Mouse (Mus musculus) kidney, embryonic 14.5 days (tissue): Measurements from ENCODE around the gene Tenm4. TPM values are rescaled to one million over a fixed set of nuclear protein-coding genes. Genes with fewer than 3 reads are reported as not detected.

Experiments used
- ATAC-seq: fragments of 200-750 bp; cut with Nextera tagmentation; 2 replicates; pipeline ENCODE4 v1.8.0; 2017; ENCODE audit warnings: moderate number of reproducible peaks, mild to moderate bottlenecking, moderate TSS enrichment, moderate library complexity; ENCODE audit not compliant: low FRiP score, low TSS enrichment
- H3K27ac ChIP-seq: fragments of 300-500 bp; sonication (generic); 2 replicates; pipeline ENCODE4 v1.5.1; 2014; ENCODE audit warnings: low read depth, mild to moderate bottlenecking, low read length, moderate library complexity, mixed read lengths
- H3K27me3 ChIP-seq: fragments of 300-500 bp; sonication (generic); 2 replicates; pipeline ENCODE4 v1.6.1; 2014; ENCODE audit warnings: mild to moderate bottlenecking, low read length; ENCODE audit not compliant: control insufficient read depth, insufficient read depth
- H3K36me3 ChIP-seq: fragments of 300-500 bp; sonication (generic); 2 replicates; pipeline ENCODE4 v1.6.1; 2014; ENCODE audit warnings: low read length, mixed read lengths; ENCODE audit not compliant: control insufficient read depth, insufficient read depth
- H3K4me1 ChIP-seq: fragments of 300-500 bp; sonication (generic); 2 replicates; pipeline ENCODE4 v1.6.1; 2014; ENCODE audit warnings: low read length, mixed read lengths; ENCODE audit not compliant: control insufficient read depth, insufficient read depth
- H3K4me2 ChIP-seq: fragments of 300-500 bp; sonication (generic); replicated peaks from 2 replicates; pipeline ENCODE4 v1.6.1; 2014; ENCODE audit warnings: low read depth, mild to moderate bottlenecking, low read length
- H3K4me3 ChIP-seq: fragments of 300-500 bp; sonication (generic); 2 replicates; pipeline ENCODE4 v1.5.1; 2014; ENCODE audit warnings: mild to moderate bottlenecking, low read length
- H3K9ac ChIP-seq: fragments of 300-500 bp; sonication (generic); 2 replicates; pipeline ENCODE4 v1.6.1; 2014; ENCODE audit warnings: low read depth, mild to moderate bottlenecking, low read length, moderate library complexity
- H3K9me3 ChIP-seq: fragments of 300-500 bp; sonication (generic); 2 replicates; pipeline ENCODE4 v1.6.1; 2016; ENCODE audit warnings: low read length; ENCODE audit not compliant: control insufficient read depth
- WGBS: fragments of 180-500 bp; shearing (Covaris S2); extraction: QIAGEN DNeasy Blood & Tissue Kit; methylation state at CpG from one replicate; pipeline ENCODE4 v1.1.7; 2014; 5-methylcytosine and 5-hydroxymethylcytosine counted together
- polyA plus RNA-seq: library from polyadenylated mRNA; unstranded; fragments of >200 nt; fragmentation: Nextera tagmentation; extraction: Ambion mirVana; gene quantifications from 2 replicates; pipeline ENCODE4 v1.2.1, GENCODE M21; 2014

Tenm4 gene
- polyA plus RNA-seq, 1 experiment from 2014 or later: 51.0 TPM

DNA sequence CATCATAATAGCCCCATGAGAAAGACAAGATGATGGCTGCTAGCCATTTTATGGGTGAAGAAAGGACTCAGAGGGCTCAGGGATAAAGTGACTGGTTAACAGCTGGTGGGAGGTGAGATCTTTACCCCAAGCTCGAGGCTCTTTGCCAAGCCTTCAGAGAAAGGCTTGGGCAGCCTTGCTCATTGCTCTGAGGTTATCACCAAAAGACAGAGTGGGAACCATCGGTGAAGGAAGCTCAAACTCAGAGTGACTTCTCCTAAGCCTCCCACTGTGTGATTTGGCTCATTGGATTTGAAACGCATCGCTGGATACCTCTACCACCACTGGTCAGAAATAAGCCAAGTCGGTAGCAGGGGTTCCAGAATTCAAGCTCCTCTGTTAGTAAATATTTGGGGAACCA lies 19.1 kb upstream of the Tenm4 start:
- Histone ChIP-seq H3K36me3 (no peaks in the 10 kb centered on the region), H3K9ac (no peak overlapping the region), H3K4me3 (no peak overlapping the region), H3K4me2 (no peak overlapping the region), H3K9me3 (no peaks in the 10 kb centered on the region), H3K4me1 (peaks cover 8% of the 10 kb centered on the region; the same call in 1 of the 2 replicates), H3K27ac (no peak overlapping the region), H3K27me3 (no peaks in the 10 kb centered on the region)
- no peak for ATAC-seq
- 29% methylated on average over 5 of the region's 5 CpGs for WGBS

- Histone ChIP-seq H3K27ac (peak overlapping the region; percentile 27; the same call in 1 of the 2 replicates), H3K4me2 (peak overlapping the region; percentile 45), H3K9me3 (no peaks in the 10 kb centered on the region), H3K27me3 (no peaks in the 10 kb centered on the region), H3K4me3 (peak overlapping the region; percentile 36; the same call in 1 of the 2 replicates), H3K4me1 (peaks cover 7% of the 10 kb centered on the region; the same call in 1 of the 2 replicates), H3K9ac (peak overlapping the region; percentile 40; the same call in 1 of the 2 replicates), H3K36me3 (no peaks in the 10 kb centered on the region)
- no peak; the same call in 1 of the 2 replicates for ATAC-seq
- WGBS: 18% methylated on average over 4 of the region's 4 CpGs
Measured at GRCm38 (mm10) chr7:96152431-96152830, 18.6 kb upstream of the Tenm4 start.

GRCm38 (mm10) chr7:96152924-96153359 lies 18.1 kb upstream of the Tenm4 start:
- WGBS: 1% methylated on average over 10 of the region's 10 CpGs
- Histone ChIP-seq H3K4me1 (peaks cover 2% of the 10 kb centered on the region; the same call in 1 of the 2 replicates), H3K9ac (peak overlapping the region; percentile 40; the same call in 1 of the 2 replicates), H3K9me3 (no peaks in the 10 kb centered on the region), H3K4me3 (peak overlapping the region; percentile 36), H3K36me3 (no peaks in the 10 kb centered on the region), H3K27ac (peak overlapping the region; percentile 60; the same call in 1 of the 2 replicates), H3K4me2 (peak overlapping the region; percentile 45), H3K27me3 (no peaks in the 10 kb centered on the region)
- ATAC-seq: peak; percentile 97

DNA sequence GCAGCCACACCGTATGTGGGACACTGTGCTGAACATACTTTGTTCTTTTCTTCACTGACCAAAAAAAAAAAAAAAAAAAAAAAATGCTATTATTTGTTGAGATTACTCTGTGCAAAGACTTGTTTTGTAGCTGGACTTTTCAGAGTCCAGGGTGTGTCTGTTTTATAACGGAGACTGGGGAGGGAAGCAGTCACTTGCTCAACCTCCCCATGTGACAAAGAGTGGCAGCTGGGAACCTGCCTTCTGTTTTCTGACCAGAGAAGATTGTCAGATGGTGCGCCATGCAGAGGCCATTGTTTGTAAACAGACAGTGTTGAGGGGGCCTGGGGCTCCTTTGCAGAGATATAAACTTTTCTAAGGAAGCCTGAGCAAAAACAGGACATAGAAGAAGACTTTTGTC lies 17.0 kb upstream of the Tenm4 start:
- H3K9me3 ChIP-seq: no peaks in the 10 kb centered on the region
- H3K9ac ChIP-seq: no peak overlapping the region
- ATAC-seq: no peak
- H3K4me2 ChIP-seq: no peak overlapping the region
- H3K27ac ChIP-seq: no peak overlapping the region
- WGBS: 96% methylated on average over 3 of the region's 3 CpGs
- no peaks in the 10 kb centered on the region; the same call in 1 of the 2 replicates for H3K4me1 ChIP-seq
- no peak overlapping the region for H3K4me3 ChIP-seq
- no peaks in the 10 kb centered on the region for H3K27me3 ChIP-seq
- H3K36me3 ChIP-seq: no peaks in the 10 kb centered on the region

GRCm38 (mm10) chr7:96156481-96157255 lies 14.4 kb upstream of the Tenm4 start:
- H3K9ac ChIP-seq: no peak overlapping the region
- WGBS: 87% methylated on average over 7 of the region's 7 CpGs

DNA sequence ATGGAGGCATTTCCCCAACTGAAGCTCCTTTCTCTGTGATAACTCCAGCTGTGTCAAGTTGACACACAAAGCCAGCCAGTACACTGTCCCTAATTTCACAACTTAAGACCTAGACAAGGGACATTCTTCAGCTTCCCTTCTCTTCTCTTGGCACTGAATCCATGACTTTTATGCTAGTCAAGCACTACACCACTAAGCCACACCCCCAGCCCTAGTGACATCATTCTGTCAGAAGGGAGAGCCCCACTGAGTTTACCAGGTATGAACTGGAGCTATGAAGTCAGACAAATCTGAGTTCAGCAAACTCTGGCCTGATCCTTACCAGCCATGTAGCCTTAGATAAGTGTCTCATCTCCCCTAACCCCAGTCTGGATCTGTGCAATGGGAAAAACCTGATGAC lies 6.9 kb upstream of the Tenm4 start:
- no peak for ATAC-seq
- Histone ChIP-seq H3K4me1 (no peaks in the 10 kb centered on the region), H3K36me3 (no peaks in the 10 kb centered on the region)

More at GRCm38 (mm10) chr7:96156481-96157255, 14.4 kb upstream of the Tenm4 start:
- no peaks in the 10 kb centered on the region for H3K36me3 ChIP-seq
- H3K27ac ChIP-seq: no peak overlapping the region
- H3K4me2 ChIP-seq: no peak overlapping the region
- H3K9me3 ChIP-seq: no peaks in the 10 kb centered on the region
- no peaks in the 10 kb centered on the region; the same call in 1 of the 2 replicates for H3K4me1 ChIP-seq
- no peak for ATAC-seq
- H3K4me3 ChIP-seq: no peak overlapping the region
- H3K27me3 ChIP-seq: no peaks in the 10 kb centered on the region

GRCm38 (mm10) chr7:96168921-96169320 lies 2.1 kb upstream of the Tenm4 start:
- H3K27me3 ChIP-seq: no peaks in the 10 kb centered on the region
- WGBS: 55% methylated on average over 3 of the region's 3 CpGs
- no peak overlapping the region for H3K27ac ChIP-seq
- no peak overlapping the region for H3K4me3 ChIP-seq
- no peak overlapping the region for H3K4me2 ChIP-seq
- H3K9me3 ChIP-seq: no peaks in the 10 kb centered on the region
- H3K36me3 ChIP-seq: no peaks in the 10 kb centered on the region
- H3K9ac ChIP-seq: no peak overlapping the region
- no peaks in the 10 kb centered on the region for H3K4me1 ChIP-seq
- no peak for ATAC-seq

More for the DNA sequence above, 6.9 kb upstream of the Tenm4 start:
- H3K27me3 ChIP-seq: no peaks in the 10 kb centered on the region
- no peak overlapping the region for H3K4me3 ChIP-seq
- H3K27ac ChIP-seq: no peak overlapping the region
- no peaks in the 10 kb centered on the region for H3K9me3 ChIP-seq
- no peak overlapping the region for H3K4me2 ChIP-seq
- no peak overlapping the region for H3K9ac ChIP-seq

- ATAC-seq: no peak
- Histone ChIP-seq H3K27ac (no peak overlapping the region), H3K4me3 (no peak overlapping the region), H3K27me3 (no peaks in the 10 kb centered on the region), H3K9me3 (no peaks in the 10 kb centered on the region), H3K9ac (no peak overlapping the region), H3K36me3 (no peaks in the 10 kb centered on the region), H3K4me1 (no peaks in the 10 kb centered on the region), H3K4me2 (no peak overlapping the region)
- WGBS: 43% methylated on average over 11 of the region's 11 CpGs
Measured at GRCm38 (mm10) chr7:96171596-96172563, 834 bp downstream of the Tenm4 start.
